Mouse (Mus musculus) MEL (cell line): Measurements from ENCODE around the gene Pusl1. TPM values are rescaled to one million over a fixed set of nuclear protein-coding genes. Genes with fewer than 3 reads are reported as not detected.

Experiments
- DNase-seq: peaks from one replicate; pipeline ENCODE4 v3.0.0; 2011; ENCODE audit warnings: low read depth, low spot score
- H3K27ac ChIP-seq: 2 replicates; pipeline ENCODE4 v1.5.1; 2012; ENCODE audit warnings: low read depth, mild to moderate bottlenecking, control low read depth, low read length, moderate library complexity; ENCODE audit not compliant: control insufficient read depth
- H3K27me3 ChIP-seq, 2 experiments: fragments of 150-350 bp in 1 of 2; sonication (generic) in 1 of 2; 2 replicates each; pipeline ENCODE4 v1.6.1; 2012; ENCODE audit warnings: low read length in 2 of 2, mild to moderate bottlenecking in 2 of 2, improper control_type of control experiment in 1 of 2, moderate library complexity in 1 of 2; ENCODE audit not compliant: insufficient read depth in 2 of 2, control insufficient read depth in 1 of 2
- H3K36me3 ChIP-seq, 2 experiments: 2 replicates each; pipeline ENCODE4 v1.6.1; 2012 to 2014; ENCODE audit warnings: low read length in 2 of 2, improper control_type of control experiment in 1 of 2, inconsistent platforms in 1 of 2, mild to moderate bottlenecking in 1 of 2; ENCODE audit not compliant: insufficient read depth in 2 of 2, control insufficient read depth in 1 of 2
- H3K4me1 ChIP-seq, 2 experiments: fragments of 150-350 bp in 1 of 2; sonication (generic) in 1 of 2; 2 replicates each; pipeline ENCODE4 v1.6.1; 2012; ENCODE audit warnings: low read length in 2 of 2, improper control_type of control experiment in 1 of 2, mild to moderate bottlenecking in 1 of 2; ENCODE audit not compliant: insufficient read depth in 2 of 2, control insufficient read depth in 1 of 2
- H3K4me3 ChIP-seq, 2 experiments: fragments of 150-350 bp in 1 of 2; sonication (generic) in 1 of 2; 2 replicates each; pipeline ENCODE4 v1.5.1; 2012; ENCODE audit warnings: low read depth in 2 of 2, low read length in 2 of 2, mild to moderate bottlenecking in 2 of 2, moderate library complexity in 2 of 2, control low read depth in 1 of 2, improper control_type of control experiment in 1 of 2; ENCODE audit not compliant: control insufficient read depth in 1 of 2, insufficient read depth in 1 of 2
- H3K79me2 ChIP-seq: 2 replicates; pipeline ENCODE4 v1.6.1; 2012; ENCODE audit warnings: mild to moderate bottlenecking, low read length, moderate library complexity; ENCODE audit not compliant: control insufficient read depth, poor library complexity, insufficient read depth
- H3K9ac ChIP-seq: 2 replicates; pipeline ENCODE4 v1.6.1; 2012; ENCODE audit warnings: low read depth, mild to moderate bottlenecking, control low read depth, low read length, moderate library complexity; ENCODE audit not compliant: control insufficient read depth, poor library complexity, severe bottlenecking
- H3K9me3 ChIP-seq: fragments of 150-350 bp; sonication (generic); replicated peaks from 2 replicates; pipeline ENCODE4 v1.6.1; 2012; ENCODE audit warnings: mild to moderate bottlenecking, low read length, improper control_type of control experiment, moderate library complexity; ENCODE audit not compliant: insufficient read depth
- CHD1 ChIP-seq: IDR thresholded peaks from 2 replicates; pipeline ENCODE4 v1.6.1; 2012; ENCODE audit warnings: low read depth, mild to moderate bottlenecking, inconsistent platforms, low read length, improper control_type of control experiment
- GABPA ChIP-seq: IDR thresholded peaks from 2 replicates; pipeline ENCODE4 v1.6.1; 2012; ENCODE audit warnings: low read depth, mild to moderate bottlenecking, inconsistent platforms, low read length, improper control_type of control experiment, moderate library complexity
- GATA1 ChIP-seq: IDR thresholded peaks from 2 replicates; pipeline ENCODE4 v1.6.1; 2011; ENCODE audit warnings: low read depth, low read length, improper control_type of control experiment
- HCFC1 ChIP-seq: IDR thresholded peaks from 2 replicates; pipeline ENCODE4 v1.6.1; 2012; ENCODE audit warnings: low read depth, mild to moderate bottlenecking, inconsistent platforms, low read length, improper control_type of control experiment, moderate library complexity
- JUND ChIP-seq: IDR thresholded peaks from 2 replicates; pipeline ENCODE4 v1.6.1; 2011; ENCODE audit warnings: low read depth, mild to moderate bottlenecking, improper control_type of control experiment, low read length
- KAT2A ChIP-seq: conservative IDR thresholded peaks from 2 replicates; pipeline ENCODE4 v1.6.1; 2012; ENCODE audit warnings: low read depth, low read length, improper control_type of control experiment, inconsistent platforms
- MYC ChIP-seq: IDR thresholded peaks from 2 replicates; pipeline ENCODE4 v1.6.1; 2011; ENCODE audit warnings: low read depth, mild to moderate bottlenecking, low read length, improper control_type of control experiment, moderate library complexity
- NELFE ChIP-seq: IDR thresholded peaks from 2 replicates; pipeline ENCODE4 v1.6.1; 2011; ENCODE audit warnings: low read depth, low read length, improper control_type of control experiment
- POLR2A ChIP-seq, 2 experiments: IDR thresholded peaks; 2 replicates each; pipeline ENCODE4 v1.6.1; 2011 to 2012; ENCODE audit warnings: low read length in 2 of 2, mild to moderate bottlenecking in 2 of 2, control low read depth in 1 of 2, improper control_type of control experiment in 1 of 2, low read depth in 1 of 2, moderate library complexity in 1 of 2; ENCODE audit not compliant: control insufficient read depth in 1 of 2, insufficient read depth in 1 of 2, poor library complexity in 1 of 2
- POLR2AphosphoS2 ChIP-seq: IDR thresholded peaks from 2 replicates; pipeline ENCODE4 v1.6.1; 2011; ENCODE audit warnings: low read length, improper control_type of control experiment
- USF1 ChIP-seq: IDR thresholded peaks from 2 replicates; pipeline ENCODE4 v1.6.1; 2014; ENCODE audit warnings: low read depth, mild to moderate bottlenecking, inconsistent platforms, low read length, improper control_type of control experiment, moderate library complexity
- ZKSCAN1 ChIP-seq: IDR thresholded peaks from 2 replicates; pipeline ENCODE4 v1.6.1; 2012; ENCODE audit warnings: low read depth, mild to moderate bottlenecking, inconsistent platforms, low read length, improper control_type of control experiment, moderate library complexity
- ZNF384 ChIP-seq: IDR thresholded peaks from 2 replicates; pipeline ENCODE4 v1.6.1; 2012; ENCODE audit warnings: low read depth, mild to moderate bottlenecking, inconsistent platforms, low read length, improper control_type of control experiment
- polyA plus RNA-seq, 2 experiments: library from polyadenylated mRNA; stranded (reverse) in 1 of 2; unstranded in 1 of 2; fragments of >175 nt in 1 of 2; fragments of >200 nt in 1 of 2; gene quantifications; 2 replicates each; pipeline versions ENCODE4 v1.2.1 to v1.2.4; 2012; ENCODE audit warnings: low replicate concordance in 2 of 2, low read depth in 1 of 2; ENCODE audit not compliant: insufficient read length in 2 of 2, insufficient read depth in 1 of 2, missing spikeins in 1 of 2
- total RNA-seq: library from RNA; depleted of rRNA; stranded (reverse); fragments of 300-350 nt; gene quantifications from 2 replicates; pipeline ENCODE4 v1.2.3, GENCODE M21; 2012

Gene Pusl1
- total and polyA plus RNA-seq, 3 experiments = 65.2 to 68.4 TPM; not detected in 1

DNA sequence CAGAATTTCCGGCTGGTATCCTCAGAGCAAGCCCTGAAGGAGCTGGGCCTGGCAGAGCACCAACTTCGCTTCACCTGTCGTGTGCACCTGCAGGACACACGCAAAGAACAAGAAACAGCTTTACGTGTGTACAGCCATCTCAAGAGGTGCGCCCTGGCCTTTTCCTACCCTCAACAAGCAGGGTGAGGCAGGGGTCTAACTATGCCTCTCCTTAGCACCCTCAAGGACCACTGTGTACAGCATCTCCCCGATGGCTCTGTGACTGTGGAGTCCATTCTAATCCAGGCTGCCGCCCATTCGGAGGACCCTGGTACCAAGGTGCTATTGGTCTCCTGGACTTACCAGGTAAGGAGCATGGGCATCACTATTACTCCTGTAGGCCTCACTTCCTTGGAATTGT lies 3.4 kb downstream of the Pusl1 start:
- no peaks in the 10 kb centered on the region for H3K9me3 ChIP-seq
- H3K27me3 ChIP-seq = no peaks in the 10 kb centered on the region
- peaks cover 2% of the 10 kb centered on the region in 2 experiments; a peak in 3 of 4 replicates for H3K4me1 ChIP-seq
- no peak overlapping the region for H3K4me3 ChIP-seq
- TF ChIP-seq GABPA = no peak
- no peak for TF ChIP-seq CHD1
- TF ChIP-seq JUND = no peak
- peak; percentile 45; the same call in 1 of the 2 replicates for TF ChIP-seq POLR2AphosphoS2
- no peak overlapping the region for H3K9ac ChIP-seq
- no peak for DNase-seq
- peaks cover 0 to 3% of the 10 kb centered on the region in 2 experiments; a peak in 3 of 4 replicates for H3K36me3 ChIP-seq
- peaks cover 27% of the 10 kb centered on the region for H3K79me2 ChIP-seq
- no peak overlapping the region for H3K27ac ChIP-seq

DNA sequence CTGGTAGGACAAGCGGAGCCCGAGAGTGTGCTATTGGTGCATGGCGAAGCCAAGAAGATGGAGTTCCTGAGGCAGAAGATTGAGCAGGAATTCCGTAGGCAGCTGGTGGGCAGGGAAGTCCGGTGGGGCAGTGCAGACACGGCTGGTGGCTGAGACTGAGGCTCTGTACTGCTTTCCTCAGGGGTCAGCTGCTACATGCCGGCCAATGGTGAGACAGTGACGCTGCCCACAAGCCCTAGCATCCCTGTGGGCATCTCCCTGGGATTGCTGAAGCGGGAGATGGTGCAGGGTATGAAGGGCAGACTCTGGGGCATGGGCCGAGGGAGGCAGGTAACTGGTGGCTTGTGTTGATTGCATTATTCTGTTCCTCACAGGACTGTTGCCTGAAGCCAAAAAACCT lies 3.9 kb downstream of the Pusl1 start:
- Histone ChIP-seq H3K79me2 (peaks cover 22% of the 10 kb centered on the region), H3K4me3 (no peak overlapping the region), H3K9ac (no peak overlapping the region), H3K36me3 (peaks cover 0 to 5% of the 10 kb centered on the region in 2 experiments; a peak in 3 of 4 replicates), H3K9me3 (no peaks in the 10 kb centered on the region), H3K27me3 (no peaks in the 10 kb centered on the region), H3K4me1 (peaks cover 0 to 2% of the 10 kb centered on the region in 2 experiments; a peak in 1 of 4 replicates), H3K27ac (no peak overlapping the region)
- DNase-seq = no peak
- TF ChIP-seq JUND (no peak), POLR2A (IDR thresholded peaks at IDR 0.05; ENCODE audit: control insufficient read depth in 1 of 2, insufficient read depth in 1 of 2, low read depth in 1 of 2, low read length in 2 of 2, poor library complexity in 1 of 2) (0 out of 4 replicates have a peak, but pooled peaks of 1 of the 2 experiments have one; percentile 3)

DNA sequence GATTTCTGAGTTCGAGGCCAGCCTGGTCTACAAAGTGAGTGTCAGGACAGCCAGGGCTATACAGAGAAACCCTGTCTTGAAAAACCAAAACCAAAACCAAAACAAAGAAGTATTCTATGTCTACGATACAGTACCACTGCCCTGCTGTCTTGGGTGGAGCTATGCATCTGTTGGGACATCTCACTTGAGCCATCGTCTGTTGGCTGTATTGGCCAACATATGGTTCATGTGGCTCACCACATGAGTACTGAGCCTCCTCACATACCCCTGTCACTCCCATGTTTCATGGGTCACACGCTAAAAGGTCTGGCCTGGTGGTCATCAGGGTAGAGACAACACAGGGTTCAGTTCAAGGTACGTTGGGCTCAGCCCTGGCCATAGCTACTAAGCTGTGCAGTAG lies 5.3 kb downstream of the Pusl1 start:
- Histone ChIP-seq H3K9ac (no peak overlapping the region), H3K9me3 (no peaks in the 10 kb centered on the region), H3K4me3 (no peak overlapping the region), H3K36me3 (peaks cover 0 to 5% of the 10 kb centered on the region in 2 experiments; a peak in 3 of 4 replicates), H3K79me2 (peaks cover 13% of the 10 kb centered on the region), H3K27me3 (no peaks in the 10 kb centered on the region), H3K4me1 (peaks cover 0 to 2% of the 10 kb centered on the region in 2 experiments; a peak in 1 of 4 replicates), H3K27ac (no peak overlapping the region)
- no peak for TF ChIP-seq MYC
- TF ChIP-seq GATA1 = no peak
- TF ChIP-seq ZKSCAN1 = no peak
- TF ChIP-seq ZNF384 = no peak
- TF ChIP-seq HCFC1 = no peak
- TF ChIP-seq KAT2A = no peak
- no peak for TF ChIP-seq NELFE
- TF ChIP-seq USF1 = no peak
- DNase-seq = no peak
